Mouse (Mus musculus) heart, embryonic 14.5 days (tissue): ENCODE results near the gene Col25a1. TPM values are rescaled to one million over a fixed set of nuclear protein-coding genes. Genes with fewer than 3 reads are reported as not detected.

Source experiments
- ATAC-seq: fragments of 200-750 bp; cut with Nextera tagmentation; 2 replicates; pipeline ENCODE4 v1.8.0; 2017; ENCODE audit warnings: low read depth, moderate TSS enrichment; ENCODE audit not compliant: insufficient number of reproducible peaks, insufficient read depth, low FRiP score
- H3K27ac ChIP-seq, 2 experiments: fragments of 200-500 bp in 1 of 2; fragments of 300-500 bp in 1 of 2; sonication (generic) in 1 of 2; replicated peaks in 1 of 2; 2 replicates each; pipeline ENCODE4 v1.5.1; 2012 to 2014; ENCODE audit warnings: low read depth in 2 of 2, low read length in 2 of 2, control low read depth in 1 of 2, mild to moderate bottlenecking in 1 of 2, mixed read lengths in 1 of 2; ENCODE audit not compliant: control insufficient read depth in 1 of 2, insufficient read depth in 1 of 2
- H3K27me3 ChIP-seq: fragments of 300-500 bp; sonication (generic); 2 replicates; pipeline ENCODE4 v1.6.1; 2014; ENCODE audit warnings: mild to moderate bottlenecking, low read length, control low read depth; ENCODE audit not compliant: control insufficient read depth, insufficient read depth
- H3K36me3 ChIP-seq: fragments of 300-500 bp; sonication (generic); 2 replicates; pipeline ENCODE4 v1.6.1; 2014; ENCODE audit warnings: mild to moderate bottlenecking, control low read depth, low read length, mixed read lengths; ENCODE audit not compliant: control insufficient read depth, insufficient read depth
- H3K4me1 ChIP-seq, 2 experiments: fragments of 200-500 bp in 1 of 2; fragments of 300-500 bp in 1 of 2; sonication (generic) in 1 of 2; 2 replicates each; pipeline ENCODE4 v1.6.1; 2012 to 2014; ENCODE audit warnings: low read length in 2 of 2, control low read depth in 1 of 2, mixed read lengths in 1 of 2; ENCODE audit not compliant: control insufficient read depth in 2 of 2, insufficient read depth in 2 of 2
- H3K4me2 ChIP-seq: fragments of 300-500 bp; sonication (generic); 2 replicates; pipeline ENCODE4 v1.6.1; 2014; ENCODE audit warnings: mild to moderate bottlenecking, low read length
- H3K4me3 ChIP-seq, 2 experiments: fragments of 200-500 bp in 1 of 2; fragments of 300-500 bp in 1 of 2; sonication (generic) in 1 of 2; 2 replicates each; pipeline ENCODE4 v1.5.1; 2012 to 2014; ENCODE audit warnings: low read length in 2 of 2, mild to moderate bottlenecking in 2 of 2, control low read depth in 1 of 2, low read depth in 1 of 2, moderate library complexity in 1 of 2; ENCODE audit not compliant: control insufficient read depth in 1 of 2, insufficient read depth in 1 of 2
- H3K9ac ChIP-seq: fragments of 300-500 bp; sonication (generic); 2 replicates; pipeline ENCODE4 v1.6.1; 2014; ENCODE audit warnings: mild to moderate bottlenecking, low read length
- H3K9me3 ChIP-seq: fragments of 300-500 bp; sonication (generic); 2 replicates; pipeline ENCODE4 v1.6.1; 2016; ENCODE audit warnings: low read length, control low read depth; ENCODE audit not compliant: control insufficient read depth
- WGBS: fragments of 180-500 bp; shearing (Covaris S2); extraction: QIAGEN DNeasy Blood & Tissue Kit; methylation state at CpG from one replicate; pipeline ENCODE4 v1.1.7; 2014; 5-methylcytosine and 5-hydroxymethylcytosine counted together
- polyA plus RNA-seq: library from polyadenylated mRNA; unstranded; fragments of >200 nt; fragmentation: Nextera tagmentation; extraction: Ambion mirVana; gene quantifications from 2 replicates; pipeline ENCODE4 v1.2.1, GENCODE M21; 2014

The Col25a1 gene
- polyA plus RNA-seq, 1 experiment from 2014 or later = 2.3 TPM

DNA sequence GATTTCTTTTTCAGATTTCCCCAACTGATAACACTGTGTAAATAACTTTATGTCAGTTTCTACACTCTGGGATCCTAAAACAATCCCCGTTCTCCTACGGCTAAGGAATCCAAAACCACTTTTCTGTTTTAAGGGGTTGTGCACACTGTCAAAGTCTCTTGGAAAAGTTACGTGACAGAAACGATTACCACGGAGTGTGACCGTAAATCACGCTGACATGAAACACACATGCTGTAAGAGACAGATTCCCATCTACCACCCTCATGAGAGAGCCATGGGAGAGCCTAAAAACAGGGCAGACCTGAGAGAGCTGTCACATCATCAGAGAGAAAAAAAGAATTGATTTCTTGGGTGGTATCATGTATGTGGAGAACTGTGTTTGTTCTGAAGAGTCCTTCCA is 342.7 kb downstream of the Col25a1 start:
- H3K9me3 ChIP-seq = no peaks in the 10 kb centered on the region
- H3K36me3 ChIP-seq = no peaks in the 10 kb centered on the region
- H3K27me3 ChIP-seq = no peaks in the 10 kb centered on the region
- no peak for ATAC-seq
- H3K27ac ChIP-seq = no peak overlapping the region
- H3K4me2 ChIP-seq = no peak overlapping the region
- H3K4me1 ChIP-seq = no peaks in the 10 kb centered on the region
- H3K4me3 ChIP-seq = no peak overlapping the region
- H3K9ac ChIP-seq = no peak overlapping the region
- 67% methylated on average over 7 of the region's 7 CpGs for WGBS

DNA sequence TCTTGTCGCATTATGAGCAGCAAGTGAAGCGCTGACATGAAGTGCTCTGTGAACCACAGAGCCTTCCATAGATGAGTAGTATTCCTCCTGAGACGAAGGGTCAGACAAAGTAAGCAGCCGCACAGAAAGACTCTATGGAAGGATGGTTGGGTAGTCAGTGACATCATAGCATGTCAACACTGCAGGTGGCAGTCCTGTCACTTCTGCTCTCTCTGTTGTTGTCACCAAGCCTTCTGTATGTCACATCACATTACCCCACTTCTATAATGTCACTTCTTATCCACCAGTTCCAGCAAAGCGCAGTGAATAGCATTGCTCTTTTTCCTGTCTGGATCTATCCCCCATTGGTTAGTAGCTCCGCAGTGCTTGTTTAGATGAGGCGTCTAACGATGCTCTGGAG is 351.2 kb downstream of the Col25a1 start:
- H3K36me3 ChIP-seq = no peaks in the 10 kb centered on the region
- WGBS = 84% methylated on average over 8 of the region's 8 CpGs
- H3K4me3 ChIP-seq = no peak overlapping the region
- no peaks in the 10 kb centered on the region for H3K9me3 ChIP-seq
- H3K27ac ChIP-seq = no peak overlapping the region
- H3K27me3 ChIP-seq = no peaks in the 10 kb centered on the region
- ATAC-seq = no peak
- H3K4me1 ChIP-seq = no peaks in the 10 kb centered on the region
- no peak overlapping the region for H3K9ac ChIP-seq
- no peak overlapping the region for H3K4me2 ChIP-seq

DNA sequence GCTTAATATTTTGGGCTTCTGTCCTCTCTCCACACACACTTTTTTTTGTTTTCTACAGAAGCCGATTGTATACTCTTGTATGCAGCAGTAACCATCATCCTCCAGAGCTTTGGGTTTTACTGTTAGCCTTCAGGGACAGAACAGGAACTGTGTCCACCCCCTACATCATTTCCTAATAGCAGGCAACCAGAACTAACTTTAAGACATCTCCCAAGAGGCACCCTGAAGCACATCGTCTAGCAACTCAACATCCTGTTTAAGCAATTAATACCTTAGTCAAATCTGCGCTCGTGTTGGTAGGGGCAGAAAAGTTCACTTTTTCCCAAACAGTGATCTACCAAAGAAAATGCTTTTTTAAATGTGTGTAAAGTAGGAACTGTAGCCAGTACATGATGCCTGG is 357.5 kb downstream of the Col25a1 start:
- 79% methylated on average over 4 of the region's 4 CpGs for WGBS
- Histone ChIP-seq H3K27me3 (no peaks in the 10 kb centered on the region), H3K9ac (no peak overlapping the region), H3K36me3 (no peaks in the 10 kb centered on the region), H3K27ac (no peak overlapping the region), H3K4me1 (no peaks in the 10 kb centered on the region), H3K4me2 (no peak overlapping the region), H3K4me3 (no peak overlapping the region), H3K9me3 (no peaks in the 10 kb centered on the region)
- ATAC-seq = no peak

DNA sequence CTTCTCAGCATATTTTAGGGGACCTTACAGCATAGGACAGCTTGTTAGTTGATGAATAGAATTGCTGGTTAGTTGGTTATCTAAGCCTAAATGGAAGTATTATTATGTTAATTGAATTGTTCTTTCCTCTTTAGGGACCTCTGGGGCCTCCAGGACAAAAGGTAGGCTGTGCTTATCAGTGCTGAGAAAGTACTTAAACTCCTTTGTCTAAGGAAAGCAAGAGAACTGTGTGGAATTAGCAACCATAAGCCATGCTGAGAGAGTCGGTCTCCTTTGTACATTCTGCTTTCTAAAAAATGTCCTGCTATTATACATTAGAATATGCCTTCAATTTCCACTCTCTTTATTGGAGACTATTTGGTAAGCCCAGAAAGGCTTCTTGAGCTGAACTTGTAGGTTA is 362.9 kb downstream of the Col25a1 start:
- Histone ChIP-seq H3K27ac (no peak overlapping the region), H3K9me3 (no peaks in the 10 kb centered on the region), H3K27me3 (no peaks in the 10 kb centered on the region), H3K4me3 (no peak overlapping the region), H3K36me3 (no peaks in the 10 kb centered on the region), H3K4me2 (no peak overlapping the region), H3K9ac (no peak overlapping the region), H3K4me1 (no peaks in the 10 kb centered on the region)
- 64% methylated on average over 1 of the region's 1 CpGs for WGBS
- ATAC-seq = no peak

DNA sequence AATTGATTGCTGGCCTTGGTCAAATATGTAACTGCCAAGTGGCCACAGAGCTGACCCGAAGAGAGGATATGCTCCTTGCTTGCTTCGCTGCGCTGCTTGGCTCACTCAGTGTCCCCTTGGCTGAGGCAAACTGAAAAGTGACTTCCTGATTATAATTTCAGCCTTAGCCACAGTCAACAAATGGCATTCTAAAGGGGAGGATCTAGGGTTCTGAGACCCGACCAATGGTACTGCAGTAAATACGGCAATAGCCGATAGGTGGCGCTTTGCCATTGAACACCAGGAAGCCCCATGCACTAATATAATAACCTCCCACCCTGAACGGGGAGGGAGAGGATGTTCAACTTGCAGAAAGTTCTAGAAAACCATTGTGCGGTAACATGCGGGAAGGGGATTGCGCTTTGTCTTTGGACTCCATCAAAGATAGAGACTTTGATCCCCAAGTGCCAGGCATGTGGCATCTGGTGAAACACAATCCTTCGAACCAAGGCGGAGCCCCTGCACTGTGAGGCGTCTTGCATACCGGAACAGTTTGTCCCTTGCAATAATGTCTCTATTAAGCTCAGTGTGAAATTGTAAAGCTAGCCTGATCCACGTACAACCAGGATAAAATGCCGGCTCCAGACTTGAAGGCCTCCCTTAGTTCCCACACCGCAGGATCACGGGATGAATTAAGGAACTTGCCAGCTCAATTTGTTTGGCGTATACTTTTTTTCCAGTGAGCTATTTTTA is 363.5 kb downstream of the Col25a1 start:
- Histone ChIP-seq H3K4me1 (no peaks in the 10 kb centered on the region), H3K27me3 (no peaks in the 10 kb centered on the region), H3K4me3 (no peak overlapping the region), H3K9ac (no peak overlapping the region), H3K27ac (no peak overlapping the region), H3K36me3 (no peaks in the 10 kb centered on the region), H3K9me3 (no peaks in the 10 kb centered on the region), H3K4me2 (no peak overlapping the region)
- WGBS = 78% methylated on average over 20 of the region's 20 CpGs
- no peak for ATAC-seq

- Histone ChIP-seq H3K9me3 (no peaks in the 10 kb centered on the region), H3K4me2 (no peak overlapping the region), H3K4me1 (no peaks in the 10 kb centered on the region), H3K27me3 (no peaks in the 10 kb centered on the region), H3K9ac (no peak overlapping the region), H3K4me3 (no peak overlapping the region), H3K36me3 (no peaks in the 10 kb centered on the region), H3K27ac (no peak overlapping the region)
- WGBS = 75% methylated on average over 2 of the region's 2 CpGs
- no peak for ATAC-seq
These were observed 365.7 kb downstream of the Col25a1 start for GRCm38 (mm10) chr3:130497036-130497435.

DNA sequence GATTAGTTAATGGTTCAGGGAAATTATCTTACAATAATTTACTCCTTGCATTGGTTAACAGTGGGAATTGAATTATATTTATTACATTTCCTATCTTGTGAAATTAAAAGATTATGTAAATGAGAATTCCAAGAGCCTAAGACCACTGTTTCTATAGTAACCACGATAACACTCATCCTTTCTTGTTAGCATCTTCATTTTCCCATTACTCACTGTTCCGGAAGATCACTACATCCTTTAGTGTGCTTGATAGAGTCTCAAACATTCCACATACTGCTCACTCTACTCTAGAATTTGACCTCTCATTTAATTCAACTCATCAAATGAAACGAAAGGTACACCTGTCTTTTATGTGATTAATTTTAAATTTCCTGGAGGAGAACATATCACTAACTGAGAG is 370.4 kb downstream of the Col25a1 start:
- no peak for ATAC-seq
- H3K4me2 ChIP-seq = no peak overlapping the region
- no peak overlapping the region for H3K9ac ChIP-seq
- H3K36me3 ChIP-seq = no peaks in the 10 kb centered on the region
- 73% methylated on average over 3 of the region's 3 CpGs for WGBS
- no peak overlapping the region for H3K27ac ChIP-seq
- no peaks in the 10 kb centered on the region for H3K4me1 ChIP-seq
- no peaks in the 10 kb centered on the region for H3K27me3 ChIP-seq
- no peak overlapping the region for H3K4me3 ChIP-seq
- no peaks in the 10 kb centered on the region for H3K9me3 ChIP-seq

DNA sequence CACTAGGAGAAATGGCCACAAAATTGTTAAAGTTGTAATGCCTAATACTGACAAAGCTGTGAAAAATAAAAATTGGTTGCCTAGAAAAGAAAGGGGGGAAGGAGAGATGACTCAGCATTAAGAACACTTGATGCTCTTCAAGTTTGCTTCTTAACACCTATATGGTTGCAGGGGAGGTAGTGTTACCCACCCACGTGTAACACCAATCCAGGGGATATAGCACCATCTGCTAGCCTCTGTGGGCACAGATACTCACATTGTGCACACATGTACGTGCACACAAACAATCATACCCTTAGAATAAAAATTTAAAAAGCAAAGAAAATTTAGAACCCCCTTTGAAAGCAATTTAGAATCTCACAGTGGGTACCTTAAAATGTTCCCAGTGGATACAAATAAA is 377.0 kb downstream of the Col25a1 start:
- WGBS = 81% methylated on average over 2 of the region's 2 CpGs
- Histone ChIP-seq H3K36me3 (no peaks in the 10 kb centered on the region), H3K9ac (no peak overlapping the region), H3K27ac (no peak overlapping the region), H3K4me3 (no peak overlapping the region), H3K4me2 (no peak overlapping the region), H3K27me3 (no peaks in the 10 kb centered on the region), H3K9me3 (no peaks in the 10 kb centered on the region), H3K4me1 (no peaks in the 10 kb centered on the region)
- ATAC-seq = no peak
